Mouse (Mus musculus) gastrocnemius, adult 8-10 months (tissue): ENCODE measurements around the gene Kdm2a. TPM values are rescaled to one million over a fixed set of nuclear protein-coding genes. Genes with fewer than 3 reads are reported as not detected.
"Not testable (repeated sequence)": the region's sequence is repeated elsewhere in the genome, so short reads cannot be mapped to it uniquely, and the experiment has no call there.

Source experiments
- DNase-seq, 2 experiments: peaks; one replicate each; pipeline ENCODE4 v3.0.0; 2022; ENCODE audit warnings: low spot score in 2 of 2
- total RNA-seq, 4 experiments: library from RNA; stranded (reverse); gene quantifications; 2 replicates each; pipeline ENCODE4 v1.2.4; 2022

Kdm2a gene
- total RNA-seq, 4 experiments from 2014 or later: 30.2 to 37.7 (median 37.2) TPM

DNA sequence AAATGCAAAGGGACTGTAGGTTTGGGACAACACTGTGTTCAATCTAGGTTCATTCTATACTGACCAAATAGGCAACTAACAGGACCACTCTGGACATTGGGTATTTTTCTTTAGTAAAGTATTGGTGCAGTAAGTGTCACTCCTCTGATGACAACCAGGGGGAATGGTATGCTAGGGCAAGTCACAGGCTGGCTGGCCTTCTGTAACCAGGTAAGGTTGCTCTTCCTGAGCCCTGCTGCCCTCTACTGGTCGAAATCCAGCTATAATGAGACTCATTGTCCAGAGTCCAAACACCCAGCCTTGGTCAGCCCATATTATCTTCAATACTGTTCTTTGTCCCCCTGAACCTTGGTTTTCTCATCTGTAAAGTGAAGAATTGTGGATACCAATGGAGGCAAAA lies 19.1 kb upstream of the Kdm2a start:
- DNase-seq: peak; percentile 58 to 60

DNA sequence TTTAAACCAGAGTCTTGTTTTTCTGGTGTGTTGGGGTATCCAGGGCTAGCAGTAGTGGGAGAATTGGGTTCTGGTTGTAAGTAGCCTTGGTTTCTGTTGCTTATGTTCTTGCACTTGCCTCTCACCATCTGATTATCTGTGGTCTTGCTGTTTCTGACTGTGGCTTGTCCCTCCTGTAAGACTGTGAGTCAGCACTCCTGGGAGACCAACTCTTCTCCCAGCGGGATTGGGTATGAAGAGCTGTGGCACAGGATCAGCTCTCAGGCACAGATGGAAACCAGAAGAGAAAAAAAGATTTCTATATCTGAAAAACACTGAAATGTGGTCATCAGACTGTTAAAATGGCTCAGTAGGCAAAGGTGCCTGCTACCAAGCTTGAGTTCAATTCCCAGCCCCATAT lies 16.5 kb upstream of the Kdm2a start:
- no peak for DNase-seq

DNA sequence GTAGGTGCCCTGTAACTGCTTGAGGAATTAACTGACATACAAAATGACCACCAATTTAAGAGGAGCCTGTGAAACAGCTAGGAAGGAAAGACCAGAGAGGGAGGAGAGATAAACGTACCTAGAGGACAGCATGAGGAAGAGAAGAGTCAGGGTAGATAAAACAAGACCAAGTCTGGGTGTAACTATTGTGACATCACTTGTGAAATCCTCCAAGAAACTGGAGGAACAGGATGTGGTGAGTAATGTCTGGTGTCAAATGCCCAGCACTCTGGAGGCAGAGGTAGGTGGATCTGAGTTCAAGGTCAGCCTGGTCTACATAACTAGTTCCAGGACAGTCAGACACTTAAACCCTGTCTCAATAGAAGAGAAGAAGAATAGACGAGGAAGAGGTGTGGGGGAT lies 11.0 kb upstream of the Kdm2a start:
- DNase-seq: no peak

DNA sequence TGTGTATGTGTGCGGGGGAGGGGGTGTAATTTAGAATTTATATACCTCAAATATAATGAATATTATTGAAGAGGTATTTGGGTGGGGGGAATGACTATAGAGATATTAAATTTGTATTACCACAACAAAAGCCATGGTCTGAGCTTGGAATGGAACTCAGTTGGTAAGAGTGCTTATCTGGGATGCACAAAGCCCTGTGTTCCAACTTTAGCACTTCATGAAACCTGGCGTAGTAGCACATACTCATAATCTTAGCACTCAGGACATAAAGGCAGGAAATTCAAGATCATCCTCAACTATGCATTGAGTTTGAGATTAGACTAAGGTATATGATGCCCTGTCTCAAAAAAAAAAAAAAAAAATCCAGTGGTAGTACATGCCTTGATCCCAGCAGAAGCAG lies 6.8 kb upstream of the Kdm2a start:
- DNase-seq: no peak

DNA sequence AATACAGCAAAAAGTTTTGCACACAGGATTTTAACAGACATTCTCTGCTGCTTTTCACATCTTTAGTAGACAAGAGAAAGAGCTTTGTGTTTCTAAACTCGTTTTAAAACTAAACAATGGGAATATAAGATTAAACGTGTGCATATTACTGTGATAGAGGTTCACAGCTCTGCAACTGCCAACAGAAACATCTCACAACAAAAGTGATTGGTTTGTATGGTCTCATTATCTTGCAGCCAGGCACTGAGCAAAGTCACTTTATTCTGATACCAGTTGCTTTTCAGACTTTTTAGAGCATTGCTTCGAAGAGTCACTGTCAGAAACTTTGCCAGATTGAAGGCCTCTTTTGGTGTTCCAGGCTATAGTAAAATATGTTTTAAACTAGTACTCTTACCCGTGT lies 874 bp upstream of the Kdm2a start:
- no peak for DNase-seq

DNA sequence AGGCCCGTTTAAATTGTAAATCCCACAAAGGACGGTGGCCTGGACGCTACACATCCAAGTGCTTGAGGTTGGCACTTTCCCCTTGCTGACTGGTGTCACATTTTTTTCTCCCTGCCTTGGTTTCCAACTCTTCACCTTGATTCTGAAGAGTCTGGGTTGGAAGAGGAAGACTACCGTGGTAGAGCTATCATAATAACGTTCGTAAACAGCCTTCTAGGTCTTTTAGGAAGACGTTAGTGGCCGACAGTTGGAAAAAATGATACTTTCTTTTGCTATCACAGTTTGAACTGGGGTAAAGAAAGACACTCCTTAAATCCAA lies 504 bp upstream of the Kdm2a start:
- no peak for DNase-seq

DNA sequence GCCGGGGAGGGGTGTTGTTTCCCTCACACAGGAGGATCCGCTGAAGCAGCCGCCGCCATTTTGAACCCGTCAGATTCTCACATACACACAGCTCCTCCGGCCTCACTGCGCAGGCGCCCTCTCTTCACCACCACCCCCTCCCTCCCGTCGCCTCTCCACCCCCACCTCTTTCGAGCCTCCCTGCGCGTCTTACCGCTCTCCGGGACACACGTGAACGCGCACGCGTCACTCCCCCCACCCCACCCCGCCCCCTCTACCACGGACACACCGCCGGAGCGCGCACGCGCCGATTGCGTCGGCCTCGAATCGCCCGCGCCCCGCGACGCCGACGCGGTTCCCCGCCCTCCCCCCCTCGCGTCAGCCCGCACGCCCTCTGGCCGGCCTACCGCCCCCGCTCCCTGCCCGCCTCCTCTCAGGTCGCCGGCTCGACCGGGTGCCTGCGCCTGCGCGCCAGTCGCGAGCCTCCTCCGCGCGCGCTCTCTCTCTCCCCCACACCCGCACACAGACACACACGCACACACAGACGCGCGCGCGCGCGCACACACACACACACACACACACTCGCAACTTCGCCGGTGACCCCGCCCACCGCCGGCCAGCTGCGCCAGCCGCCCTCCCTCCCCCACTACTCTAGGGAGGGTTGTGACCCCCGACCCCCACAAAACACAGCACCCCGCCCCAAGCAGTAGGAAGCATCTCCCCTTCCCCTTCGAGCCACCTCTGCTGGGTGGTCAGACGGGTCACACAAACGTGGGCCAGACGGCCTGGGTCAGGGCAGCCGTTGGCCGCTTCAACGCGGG lies 887 bp downstream of the Kdm2a start:
- DNase-seq: peak; percentile 90 to 96

DNA sequence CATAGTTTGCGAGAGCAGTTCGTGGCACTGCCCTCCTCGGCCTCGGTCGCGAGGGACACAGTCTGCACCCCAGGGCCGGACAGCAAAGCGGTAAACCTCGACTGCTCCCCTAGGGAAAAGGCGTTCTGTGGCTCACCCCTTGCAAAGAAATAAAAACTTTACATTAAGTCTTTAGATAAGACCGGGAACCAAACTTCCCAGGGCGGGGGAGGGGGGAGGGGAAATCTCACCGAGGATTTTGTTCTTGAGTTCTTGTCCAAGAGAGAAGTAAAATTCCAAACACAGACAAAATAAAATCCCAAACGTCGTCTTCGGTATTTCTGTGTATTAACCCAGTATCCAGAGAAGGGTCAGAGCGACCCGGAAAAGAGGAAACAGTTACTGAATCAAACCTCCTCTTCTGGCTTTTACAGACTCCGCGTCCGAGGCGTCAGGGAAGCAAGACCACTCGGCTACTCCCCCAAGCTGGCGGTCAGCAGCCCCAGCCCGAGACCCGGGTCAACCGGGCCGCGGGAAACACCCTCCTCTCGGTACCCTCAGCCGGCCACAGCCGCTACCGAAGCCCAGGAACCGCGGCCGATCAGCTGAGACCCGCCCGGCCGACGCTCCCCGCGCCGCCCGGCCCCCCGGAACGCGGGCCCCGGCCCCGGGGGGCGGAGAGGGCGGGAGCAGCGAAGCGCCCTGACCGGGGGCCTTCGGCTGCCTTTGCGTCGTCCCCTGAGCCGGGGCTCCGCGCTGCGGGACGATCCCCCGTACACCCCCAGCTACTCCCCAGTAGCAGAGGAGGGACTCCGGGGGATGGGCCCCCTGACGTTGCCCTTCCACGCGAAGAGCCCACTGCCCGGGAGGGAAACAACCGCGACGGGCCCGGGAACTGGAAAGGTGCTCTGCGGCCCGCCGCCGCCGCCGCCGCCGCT lies 1.7 kb downstream of the Kdm2a start:
- DNase-seq: peak; percentile 9 to 18

DNA sequence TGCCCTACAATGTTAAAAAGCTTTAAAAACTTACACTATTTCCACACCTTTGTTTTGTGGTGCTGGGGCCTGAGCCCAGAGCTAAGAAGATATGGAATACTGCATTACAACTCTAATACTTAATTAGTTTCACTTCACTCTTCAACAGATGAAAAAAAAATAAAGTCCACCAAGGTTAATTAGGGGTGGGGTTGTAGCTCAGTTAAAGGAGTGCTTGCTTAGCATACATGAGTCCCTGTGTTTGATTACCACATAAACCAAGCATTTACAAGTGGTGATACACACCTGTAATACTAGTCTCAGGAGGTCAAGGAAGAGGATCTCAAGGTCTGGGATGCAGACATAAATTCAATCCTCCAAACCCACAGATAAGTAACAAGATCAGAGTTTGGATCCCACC lies 10.8 kb downstream of the Kdm2a start:
- DNase-seq: no peak

DNA sequence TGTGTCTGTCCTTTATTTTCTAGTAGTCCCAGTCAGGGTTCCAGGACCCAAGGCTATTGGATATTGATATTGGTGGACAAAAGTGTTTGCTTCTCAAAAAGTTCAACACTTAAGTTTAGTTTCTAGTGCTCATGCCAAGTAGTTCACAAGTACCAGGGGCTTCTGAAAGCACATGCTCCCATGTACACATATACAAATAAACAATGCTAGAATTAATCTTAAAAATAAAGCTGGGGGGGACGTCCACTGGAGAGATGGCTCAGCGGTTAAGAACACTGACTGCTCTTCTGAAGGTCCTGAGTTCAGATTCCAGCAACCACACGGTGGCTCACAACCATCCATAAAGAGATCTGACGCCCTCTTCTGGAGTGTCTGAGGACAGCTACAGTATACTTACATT lies 13.1 kb downstream of the Kdm2a start:
- no peak for DNase-seq

DNA sequence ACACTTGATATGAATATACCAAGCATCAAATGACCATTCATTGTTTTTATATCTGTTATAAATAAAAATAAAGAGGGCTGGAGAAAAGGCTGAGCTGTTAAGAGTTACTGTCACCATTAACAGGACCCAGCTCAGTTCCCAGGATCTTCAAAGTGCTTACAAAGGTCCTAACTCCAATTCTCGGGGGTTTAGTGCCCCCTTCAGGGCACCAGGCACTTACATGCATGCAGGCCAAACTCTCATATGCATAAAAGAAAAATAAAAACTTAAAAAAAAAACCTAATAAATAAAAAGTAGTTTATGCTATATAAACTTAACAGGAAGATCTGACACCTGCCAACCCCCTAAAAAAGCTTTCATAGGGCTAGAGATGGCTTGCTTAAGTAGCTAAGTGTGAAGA lies 13.8 kb downstream of the Kdm2a start:
- DNase-seq: no peak

DNA sequence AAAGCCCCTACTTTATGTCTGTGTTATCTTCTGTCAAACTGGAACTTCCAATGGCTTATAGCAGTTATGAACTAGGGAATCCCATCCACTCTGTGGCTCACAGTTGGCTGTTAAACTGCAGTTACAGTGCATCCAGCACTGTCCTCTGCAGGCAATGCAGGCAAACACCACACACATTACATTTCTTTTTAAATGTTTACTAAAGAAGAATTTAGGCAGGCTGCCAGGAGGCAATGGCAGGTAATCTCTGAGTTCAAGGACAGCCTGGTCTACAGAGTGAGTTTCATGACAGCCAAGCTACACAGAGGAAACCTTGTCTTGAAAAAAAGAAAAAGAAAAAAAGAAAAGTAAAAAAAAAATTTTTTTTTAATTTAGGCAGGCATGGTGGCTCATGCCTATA lies 14.8 kb downstream of the Kdm2a start:
- DNase-seq: no peak

DNA sequence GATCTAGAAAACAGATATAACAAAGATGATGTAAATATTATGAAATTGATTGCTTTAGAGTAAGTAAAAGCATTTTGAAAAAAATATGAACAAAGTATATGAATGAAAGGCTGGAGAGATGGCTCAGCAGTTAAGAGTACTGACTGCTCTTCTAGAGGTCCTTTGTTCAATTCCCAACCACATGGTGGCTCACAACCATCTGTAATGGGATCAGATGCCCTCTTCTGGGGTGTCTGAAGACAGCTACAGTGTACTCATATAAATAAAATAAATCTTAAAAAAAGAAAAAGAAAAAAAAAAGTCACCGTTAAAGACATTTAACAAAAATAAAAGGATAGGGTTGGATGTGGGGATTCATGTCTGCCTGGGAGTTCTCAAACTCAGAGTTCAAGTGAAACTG lies 15.8 kb downstream of the Kdm2a start:
- DNase-seq: not testable (repeated sequence)

DNA sequence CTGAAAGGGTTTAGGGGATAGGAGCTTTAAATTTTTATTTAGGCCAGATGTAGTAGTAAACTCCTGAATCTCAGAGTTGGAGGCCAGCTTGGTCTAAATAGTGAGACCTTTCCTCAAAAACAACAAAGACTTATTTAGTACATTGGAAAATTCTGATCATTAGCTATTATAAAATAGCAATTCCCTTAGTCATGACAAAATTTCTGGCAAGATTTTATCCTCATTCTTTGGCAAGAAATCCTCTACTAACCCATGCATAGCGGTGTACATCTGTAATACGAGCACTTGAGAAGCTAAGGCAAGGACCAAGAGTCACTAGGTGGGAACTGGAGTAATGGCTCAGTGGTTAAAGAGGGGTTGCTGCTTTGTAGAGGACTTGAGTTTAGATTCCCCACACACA lies 27.4 kb downstream of the Kdm2a start:
- DNase-seq: no peak

DNA sequence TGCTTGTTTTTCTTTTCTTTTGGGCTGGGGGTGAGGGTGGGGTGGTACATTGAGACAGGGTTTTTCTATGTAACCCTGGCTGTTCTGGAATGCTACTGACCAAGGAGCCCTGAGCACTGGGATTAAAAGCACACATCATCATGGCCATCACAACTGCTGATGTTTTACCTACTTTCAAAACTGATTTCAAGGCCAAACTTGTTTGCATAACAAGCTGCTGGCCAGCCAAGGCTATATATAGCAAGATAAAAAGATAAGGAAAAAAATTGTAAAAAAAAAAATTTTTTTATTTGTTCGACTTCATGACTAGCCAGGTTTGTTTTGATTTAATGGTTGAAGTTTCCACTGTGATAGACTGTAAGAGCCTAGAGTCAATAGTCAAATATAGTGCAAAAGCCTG lies 27.8 kb downstream of the Kdm2a start:
- DNase-seq: no peak

DNA sequence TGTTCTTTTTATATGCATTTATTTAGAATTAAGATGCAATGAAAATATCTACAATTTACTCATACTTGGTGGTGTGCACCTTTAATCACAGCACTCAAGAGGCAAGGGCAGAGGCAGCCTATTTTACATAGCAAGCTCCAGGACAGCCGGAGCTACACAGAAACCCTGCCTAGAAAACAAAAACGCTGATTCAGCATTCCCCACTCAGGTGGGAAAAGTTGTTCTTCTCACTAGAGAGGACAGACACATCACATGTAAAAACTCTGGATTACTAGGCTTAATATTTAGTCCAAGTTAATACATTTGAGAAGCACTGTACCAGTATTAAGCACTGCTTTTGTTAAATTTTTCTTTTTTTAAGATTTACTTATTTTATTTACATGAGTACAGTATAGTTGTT lies 48.6 kb downstream of the Kdm2a start:
- DNase-seq: no peak

DNA sequence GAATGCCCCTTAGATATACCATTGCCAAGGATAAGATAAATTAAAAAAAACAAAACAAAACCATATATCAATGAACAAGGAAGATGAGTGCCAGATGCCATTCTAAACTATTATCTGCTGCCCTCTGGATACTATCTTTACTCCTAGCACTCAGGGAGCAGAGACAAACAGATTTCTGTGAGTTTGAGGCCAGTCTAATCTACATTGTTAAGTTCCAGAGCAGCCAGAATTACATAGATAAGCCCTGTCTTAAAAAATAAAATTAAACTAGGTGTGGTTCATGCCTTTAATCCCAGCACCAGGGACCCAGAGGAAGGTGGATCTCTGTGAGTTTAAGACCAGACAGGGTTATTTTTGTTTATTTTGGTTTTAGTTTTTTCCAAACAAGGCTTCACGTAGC lies 51.6 kb downstream of the Kdm2a start:
- DNase-seq: no peak

DNA sequence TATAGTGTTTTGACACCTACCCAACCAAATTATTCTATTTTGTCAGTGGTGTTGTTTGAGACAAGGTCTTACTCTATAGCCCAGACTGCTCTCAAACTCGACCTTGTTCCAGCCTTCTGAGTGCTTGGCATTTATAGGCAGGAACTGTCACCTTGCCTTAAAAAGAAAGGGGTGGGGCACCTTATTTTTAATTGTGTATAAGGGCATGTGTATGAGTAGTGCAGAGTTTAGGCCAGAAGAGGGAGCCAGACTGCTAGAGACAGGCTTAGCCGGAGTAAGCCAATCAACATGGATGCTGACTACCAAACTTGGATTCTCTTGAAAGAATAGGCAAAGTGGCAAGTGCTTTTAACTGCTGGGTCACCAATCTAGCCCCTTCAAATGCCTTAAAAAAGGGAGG lies 59.9 kb downstream of the Kdm2a start:
- peak; percentile 28 to 48 for DNase-seq

DNA sequence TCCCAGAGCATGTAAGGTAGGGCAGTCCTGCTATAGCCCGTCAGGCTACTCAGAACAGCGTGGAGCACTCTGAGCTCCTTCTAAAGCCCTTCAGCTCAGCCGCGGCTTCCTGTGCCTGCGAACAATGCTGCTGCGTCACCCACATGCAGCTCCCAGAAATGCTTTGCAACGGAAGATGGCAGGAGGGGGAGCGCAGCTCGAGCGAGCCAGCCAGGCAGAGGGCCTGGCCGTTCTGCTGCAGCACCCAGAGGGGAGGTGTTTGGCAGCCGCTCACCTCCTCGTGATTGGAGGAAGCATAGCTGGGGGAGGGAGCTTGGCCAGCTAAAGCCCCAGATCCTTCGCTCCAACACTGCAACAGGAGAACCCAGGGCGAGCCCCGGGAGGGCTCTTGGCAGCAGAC lies 64.3 kb downstream of the Kdm2a start:
- DNase-seq: peak; percentile 93 to 97

DNA sequence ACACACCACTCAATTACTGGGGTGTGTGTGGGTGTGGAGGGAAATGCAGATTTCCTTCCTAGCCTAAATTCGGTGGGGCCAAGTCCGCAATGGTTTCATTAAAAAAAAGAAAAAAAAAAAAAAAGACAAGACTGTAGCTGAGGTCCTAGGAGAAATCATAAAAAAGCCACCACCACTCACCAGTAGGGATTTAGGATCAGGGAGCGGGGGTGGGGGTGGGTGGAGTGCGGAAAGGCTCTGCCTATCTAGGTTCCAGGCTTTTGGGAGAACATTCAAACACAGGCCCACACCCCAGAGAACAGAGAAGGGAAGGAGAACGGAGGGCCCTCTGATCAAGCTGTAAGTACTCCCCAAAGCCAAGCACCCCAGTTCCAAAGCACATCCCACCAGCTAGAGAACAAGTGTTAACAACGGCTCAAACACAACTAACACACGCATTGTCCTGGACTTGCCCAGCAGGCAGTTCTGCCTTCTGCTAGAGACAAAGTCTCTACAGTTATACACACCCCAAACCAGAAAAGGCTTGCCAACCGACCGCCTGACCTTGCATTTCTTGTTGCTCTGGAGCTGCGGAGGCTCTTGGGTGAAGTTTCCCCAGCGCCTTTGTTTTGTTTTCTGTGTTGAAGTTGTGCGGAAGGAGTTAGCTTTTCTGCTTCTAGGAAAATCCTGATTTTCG lies 64.8 kb downstream of the Kdm2a start:
- DNase-seq: no peak

DNA sequence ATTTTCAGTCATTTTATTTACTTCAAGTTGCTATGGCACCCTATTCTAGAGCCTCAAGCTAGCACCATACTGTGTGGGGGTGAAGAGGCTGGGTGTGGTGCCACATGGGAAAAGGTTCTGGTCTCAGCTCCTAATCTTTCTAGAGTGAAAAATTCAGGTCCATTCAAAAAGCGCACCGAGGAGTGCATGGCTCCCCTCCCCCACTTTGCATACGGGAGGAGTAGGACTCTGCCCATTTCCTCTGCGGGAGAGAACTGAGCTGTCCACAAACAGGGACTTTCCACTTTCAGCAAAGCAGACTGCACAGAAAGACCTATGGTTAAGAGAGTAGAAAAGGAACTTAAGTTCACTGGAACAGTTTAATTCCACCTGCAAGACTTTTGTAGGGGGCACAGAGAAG lies 65.4 kb downstream of the Kdm2a start:
- no peak for DNase-seq

DNA sequence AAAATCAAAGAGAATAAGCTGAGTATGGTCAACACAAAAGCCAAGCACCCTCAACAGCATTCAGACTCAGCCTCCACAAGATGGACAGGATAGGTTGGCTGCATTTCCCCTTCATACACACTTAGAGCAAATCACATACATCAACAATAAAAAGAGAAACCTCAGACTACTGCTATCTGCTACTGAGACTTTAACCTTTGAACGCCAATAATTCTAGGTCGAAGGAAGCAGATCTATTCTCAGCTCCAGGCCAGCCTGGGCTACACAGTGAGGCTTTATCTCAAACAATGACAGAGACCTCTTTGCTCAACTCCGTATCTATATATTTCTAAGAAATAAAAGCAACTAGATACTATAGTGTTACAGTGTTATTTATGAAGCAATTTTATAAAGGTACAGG lies 66.8 kb downstream of the Kdm2a start:
- DNase-seq: no peak
